Mouse (Mus musculus): ENCODE measurements around the gene Gm28553. TPM values are rescaled to one million over a fixed set of nuclear protein-coding genes. Genes with fewer than 3 reads are reported as not detected.

Gm28553 gene
- polyA plus RNA-seq (2014; fragmentation: Illumina TruSeq; extraction: RNeasy Lipid Tissue Mini Kit (QIAGEN cat#74804); ENCODE audit: low read depth, low replicate concordance), result not detected

DNA sequence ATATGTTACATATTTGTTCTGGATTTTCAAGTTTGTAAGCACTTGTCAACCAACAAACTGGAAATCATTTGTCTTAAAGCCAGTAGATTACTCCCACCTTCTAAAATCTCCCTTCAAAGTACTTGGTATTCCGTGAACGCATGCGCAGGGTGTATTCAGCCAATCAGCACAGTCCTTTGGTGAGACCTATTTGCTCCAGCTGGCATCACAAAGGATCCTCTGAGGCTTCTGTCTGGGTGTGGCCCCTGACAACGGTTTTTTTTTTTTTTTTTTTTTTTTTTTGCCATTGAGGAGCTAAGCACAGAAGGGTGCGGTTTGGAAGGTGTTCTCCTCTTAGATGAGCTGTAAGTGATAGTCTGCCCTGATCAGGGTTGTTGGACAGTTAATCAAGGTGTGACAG lies at the start of gene Gm28553:
Gm28553 (plus strand) TSS at position 301 of the 400 bp plus-strand sequence.

All from heart, adult 10 weeks (tissue).